Mouse (Mus musculus) kidney, adult 11 months (tissue): Measurements from ENCODE around the gene Tle4.

ENCODE experiments used
- DNase-seq: peaks from one replicate; pipeline ENCODE4 v3.0.0; 2022

The Tle4 gene

DNA sequence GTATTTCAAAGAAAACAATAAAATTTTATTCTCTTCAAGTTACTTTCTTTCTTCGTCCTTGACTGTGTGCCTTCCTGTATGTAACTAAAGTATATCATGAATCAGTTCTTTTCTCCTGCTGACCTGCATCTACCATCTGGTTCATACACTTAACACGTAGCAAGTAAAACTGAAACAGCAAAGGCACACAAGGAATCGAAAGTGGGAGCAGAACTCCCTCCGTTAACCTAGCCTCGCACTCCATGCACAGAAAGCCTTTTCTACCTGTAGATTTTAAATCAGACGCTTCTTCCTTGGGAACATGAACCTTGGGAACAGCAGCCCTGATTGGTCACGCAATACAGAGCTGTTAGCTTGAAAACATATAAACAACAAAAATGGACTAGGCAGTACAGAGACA is 78.7 kb downstream of the Tle4 start:
- DNase-seq: no peak

DNA sequence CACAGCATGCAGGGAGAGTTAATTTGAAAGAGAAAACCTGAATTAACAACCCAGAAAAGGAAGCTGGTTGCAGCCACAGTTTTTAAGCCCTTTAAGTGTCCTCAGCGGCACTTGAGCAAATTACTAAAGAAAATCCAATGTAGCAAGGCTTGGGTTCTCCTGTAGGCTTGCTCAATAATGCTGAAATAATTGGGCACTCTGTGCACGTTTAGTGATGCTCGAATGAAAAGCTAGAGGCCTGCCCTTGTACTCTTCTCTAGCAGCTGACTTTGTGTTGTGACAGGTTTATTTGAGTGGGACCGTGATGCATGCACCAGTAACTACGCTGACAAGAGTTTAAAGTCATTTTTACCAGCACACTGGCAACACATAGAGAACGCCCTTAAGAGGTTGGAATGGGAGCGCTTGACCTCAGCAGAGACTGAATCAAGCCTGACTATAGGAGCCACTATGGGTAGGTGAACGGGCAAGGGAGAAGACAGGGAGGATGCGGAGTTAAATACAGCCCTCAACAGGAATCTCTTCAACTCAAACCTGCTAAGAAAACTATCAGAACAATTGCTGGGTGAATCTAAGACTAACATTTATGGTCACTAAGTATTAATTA is 79.3 kb downstream of the Tle4 start:
- no peak for DNase-seq

DNA sequence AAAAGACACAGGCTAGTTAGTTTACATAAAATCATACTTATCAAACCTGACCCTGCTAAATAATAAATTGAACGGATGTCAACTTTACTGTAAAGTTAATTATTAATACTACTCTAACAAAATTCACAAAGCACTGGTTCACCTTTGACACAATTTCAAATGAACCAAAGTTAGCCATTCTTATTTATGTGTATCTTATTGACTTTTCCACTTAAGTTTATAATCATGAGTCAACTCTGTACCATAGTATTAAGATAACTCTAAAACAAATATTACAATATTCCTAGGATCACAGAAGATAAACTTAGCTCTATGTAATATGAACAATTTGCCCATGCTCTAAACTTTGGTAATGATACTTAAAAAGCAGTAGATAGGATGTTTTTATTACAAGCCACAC is 81.4 kb downstream of the Tle4 start:
- DNase-seq: no peak

DNA sequence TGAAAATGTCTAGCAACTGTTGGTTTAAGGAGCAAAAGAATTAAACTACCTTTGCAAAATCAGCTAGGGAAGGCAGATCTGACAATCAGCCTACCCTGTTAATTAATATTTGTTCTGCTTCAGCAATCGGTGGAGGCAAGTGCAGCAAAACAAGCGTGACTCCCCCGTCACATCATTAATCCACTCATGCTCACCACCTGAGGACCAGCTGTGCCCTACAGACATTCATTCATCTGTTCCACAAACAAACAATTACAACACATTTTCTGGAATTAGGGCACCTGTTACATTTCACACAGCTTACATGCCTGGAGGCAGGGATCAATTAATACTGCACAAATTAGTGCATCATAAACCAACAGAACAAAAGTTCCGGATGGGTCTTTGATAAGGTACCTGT is 89.0 kb downstream of the Tle4 start:
- DNase-seq: no peak

DNA sequence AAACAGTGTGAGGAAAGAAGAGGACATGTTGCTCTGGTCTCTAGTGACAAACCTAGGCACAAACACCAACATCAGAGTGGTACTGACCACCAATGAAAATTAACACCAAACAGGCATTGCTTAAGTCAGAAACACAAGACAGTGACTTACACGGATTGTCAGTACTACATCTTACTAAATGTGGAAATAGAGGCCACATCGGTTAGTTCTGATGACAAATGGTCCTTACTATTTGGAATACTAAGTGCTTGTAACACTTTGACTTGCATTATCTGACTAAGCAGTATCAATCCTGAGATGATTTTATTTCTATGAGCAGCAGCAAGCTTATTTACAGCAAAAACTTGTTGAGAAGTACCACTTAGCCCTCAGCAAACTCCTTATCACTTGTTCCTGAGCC is 89.9 kb downstream of the Tle4 start:
- DNase-seq: no peak

DNA sequence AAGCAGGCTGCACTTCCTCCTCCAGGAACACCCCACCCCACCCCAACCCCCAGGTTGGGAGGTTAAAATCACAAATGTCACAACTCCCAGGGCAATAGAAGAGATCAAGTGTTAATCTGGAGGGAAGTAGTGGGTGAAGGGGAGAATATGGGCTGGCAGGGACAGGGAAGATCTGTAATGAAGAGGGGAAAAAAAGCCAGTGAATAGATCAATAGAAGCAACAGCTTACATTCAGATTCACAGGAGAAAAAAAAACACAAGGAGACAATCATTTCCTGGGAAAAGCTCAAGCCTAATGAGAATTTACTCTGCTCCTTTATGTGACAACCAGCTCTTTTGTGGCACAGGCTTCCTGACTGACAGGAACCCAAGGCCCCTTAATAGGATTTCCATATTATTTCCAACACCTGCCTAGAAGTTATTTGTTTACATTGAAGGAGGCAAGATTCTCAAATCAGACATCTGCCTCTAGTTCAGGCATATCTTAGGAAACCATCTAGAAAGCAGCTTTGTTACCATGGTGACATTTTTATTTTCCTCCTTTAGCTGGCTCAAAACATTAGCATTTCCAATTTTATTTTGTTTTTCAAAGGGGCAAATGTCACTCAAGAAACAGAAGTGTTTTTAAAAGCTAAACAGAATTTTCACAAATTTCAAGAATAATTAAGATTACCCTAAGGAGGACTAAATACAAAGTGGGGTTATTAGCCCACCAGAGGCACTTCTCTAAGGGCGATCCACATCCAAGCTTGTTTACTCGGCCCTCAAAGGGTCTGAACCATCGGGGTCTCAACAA is 90.8 kb downstream of the Tle4 start:
- no peak for DNase-seq

DNA sequence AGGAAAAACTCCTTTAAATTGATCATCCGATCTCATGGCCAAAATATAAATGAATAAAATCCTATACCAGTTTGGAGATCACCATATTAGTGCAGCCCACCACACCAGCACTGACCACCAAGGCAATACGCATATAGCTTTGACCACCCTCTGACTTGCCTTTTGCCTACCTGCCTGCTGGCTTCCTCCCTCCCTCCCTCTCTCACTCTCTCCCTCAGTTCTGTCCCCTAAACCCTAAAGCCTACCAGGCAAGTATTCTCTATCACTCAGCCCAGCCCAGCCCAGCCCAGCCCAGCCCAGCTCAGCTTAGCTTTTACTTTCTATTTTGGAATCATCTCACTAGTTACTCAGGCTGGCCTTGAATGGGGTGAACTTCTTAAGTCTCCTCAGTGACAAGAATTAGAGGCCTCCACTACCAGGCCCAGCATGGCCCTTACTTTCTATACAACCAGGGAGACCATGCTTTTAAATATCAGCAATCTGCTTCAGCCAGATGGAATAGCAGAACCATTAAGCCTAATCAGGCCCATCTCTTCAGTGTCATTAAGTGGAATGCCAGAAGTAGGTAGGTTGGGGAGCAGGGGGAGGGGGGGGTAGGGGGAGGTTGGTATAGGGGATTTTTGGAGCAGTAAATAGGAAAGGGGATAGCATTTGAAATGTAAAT is 91.8 kb downstream of the Tle4 start:
- DNase-seq: no peak

DNA sequence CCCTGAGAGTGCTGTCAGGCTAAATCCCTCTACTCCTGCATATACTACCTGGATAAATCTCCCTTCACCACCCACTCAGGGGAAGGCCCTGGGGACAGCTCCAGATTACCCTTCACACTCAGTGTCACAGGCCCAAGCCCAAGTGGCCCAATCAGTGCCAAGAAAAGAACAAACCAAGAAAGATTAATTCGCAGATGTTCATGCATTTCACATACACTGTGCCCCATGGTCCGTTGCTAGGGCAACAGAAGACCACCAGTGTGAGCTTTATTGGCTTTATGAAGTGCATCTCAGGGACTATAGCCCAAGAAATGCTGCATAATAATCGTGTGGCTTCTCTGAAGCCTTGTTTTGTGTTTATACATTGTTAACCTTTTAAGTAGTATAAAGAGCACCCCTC is 92.5 kb downstream of the Tle4 start:
- no peak for DNase-seq

DNA sequence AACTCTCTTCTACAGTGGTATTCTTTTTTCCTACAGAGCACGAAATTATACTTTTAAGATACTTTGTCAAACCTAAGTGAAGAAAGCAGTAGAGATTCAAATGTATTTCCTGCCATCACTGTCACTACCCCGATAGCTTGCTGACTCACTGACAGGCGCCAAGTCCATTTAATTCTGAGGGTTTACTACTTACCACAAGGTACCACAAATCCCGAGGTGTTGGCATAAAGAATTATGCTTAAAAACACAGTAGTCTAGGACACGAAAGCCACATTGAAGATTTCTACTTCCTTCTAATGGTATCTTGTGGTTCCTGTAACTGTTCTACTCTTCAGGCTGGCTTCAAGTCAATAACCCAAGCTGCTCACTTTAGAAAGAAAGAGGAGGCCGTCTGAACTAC is 94.0 kb downstream of the Tle4 start:
- no peak for DNase-seq

DNA sequence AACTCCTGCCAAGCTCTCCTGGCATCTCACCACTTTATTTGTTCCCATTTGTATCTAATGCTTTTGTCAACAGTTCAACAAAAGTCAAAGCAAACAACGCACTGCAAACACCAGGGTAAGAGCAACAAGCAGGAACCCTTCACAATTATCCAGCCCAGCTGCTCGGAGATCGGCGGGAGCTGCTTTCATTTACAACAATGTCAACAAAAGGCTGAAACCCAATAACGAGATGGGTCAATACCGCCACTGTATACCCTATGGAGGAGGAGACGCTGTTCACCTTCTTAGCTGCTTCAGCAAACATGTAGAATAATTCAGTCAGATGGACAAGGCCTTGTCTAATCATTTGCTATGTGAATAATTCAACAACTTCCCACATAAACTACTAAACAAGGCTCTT is 95.6 kb downstream of the Tle4 start:
- DNase-seq: no peak

DNA sequence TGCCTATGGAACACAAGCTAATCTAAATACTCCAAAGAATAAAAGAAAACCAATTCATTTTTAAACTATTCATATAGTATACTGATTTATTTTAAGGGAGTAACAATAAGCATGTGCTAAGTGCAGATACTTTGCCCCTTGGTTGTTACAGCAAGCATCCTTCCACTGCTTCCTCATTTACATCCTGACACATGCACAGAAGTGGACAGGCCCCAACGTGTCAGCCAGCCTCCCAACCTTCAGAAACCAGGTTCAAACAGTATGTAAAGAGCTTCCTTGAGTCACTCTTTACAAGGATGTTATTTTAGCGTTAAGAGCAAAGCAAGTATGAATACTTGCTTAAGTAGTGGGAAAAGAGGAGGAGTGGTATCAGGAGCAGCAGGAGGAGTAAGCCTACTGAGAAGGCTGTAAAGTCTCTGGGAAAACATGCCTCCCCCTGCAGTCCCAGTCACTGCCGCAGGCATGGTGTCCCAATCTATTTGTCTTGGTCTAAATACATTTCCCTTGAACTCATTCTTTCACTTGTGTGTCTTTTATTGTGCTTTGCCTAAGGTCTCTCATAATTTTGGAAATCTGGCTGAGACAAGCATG is 97.9 kb downstream of the Tle4 start:
- DNase-seq: no peak

DNA sequence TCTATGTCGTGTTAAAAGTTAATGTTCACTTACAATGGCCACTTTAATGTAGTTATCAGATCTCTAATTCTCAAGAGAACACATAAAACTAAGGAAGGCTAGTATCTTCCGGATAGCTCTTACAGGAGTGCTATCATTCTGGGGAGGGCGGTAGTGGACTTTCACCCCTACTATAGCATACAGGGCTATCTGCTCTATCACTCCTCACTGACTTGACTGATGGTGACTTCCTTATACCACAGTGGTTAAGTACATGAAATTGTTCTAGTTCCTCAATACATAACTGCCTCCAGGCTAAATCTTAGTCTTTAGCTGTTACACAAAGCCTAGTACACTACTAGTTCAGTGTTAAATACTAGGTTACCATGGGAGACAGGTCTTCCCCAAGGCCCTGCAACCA is 104.8 kb downstream of the Tle4 start:
- DNase-seq: no peak

DNA sequence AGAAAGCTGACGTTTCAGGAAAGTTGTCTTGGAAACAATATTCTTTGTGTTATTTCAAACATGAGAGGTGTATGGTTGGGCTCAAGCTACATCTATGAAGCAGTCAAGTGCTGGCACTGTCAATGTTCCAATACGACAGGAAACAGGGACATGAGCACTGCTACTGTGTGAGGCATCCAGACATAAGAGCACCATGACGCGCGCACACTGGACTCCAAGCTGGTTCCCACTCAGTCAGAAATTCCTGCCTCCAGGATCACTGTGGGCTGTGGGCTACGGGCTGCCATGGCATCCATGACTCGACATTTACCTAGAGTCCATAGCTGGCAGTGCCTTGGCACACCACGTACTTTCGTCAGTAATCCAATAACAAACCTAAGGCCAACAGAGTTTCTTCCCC is 110.7 kb downstream of the Tle4 start:
- DNase-seq: no peak

DNA sequence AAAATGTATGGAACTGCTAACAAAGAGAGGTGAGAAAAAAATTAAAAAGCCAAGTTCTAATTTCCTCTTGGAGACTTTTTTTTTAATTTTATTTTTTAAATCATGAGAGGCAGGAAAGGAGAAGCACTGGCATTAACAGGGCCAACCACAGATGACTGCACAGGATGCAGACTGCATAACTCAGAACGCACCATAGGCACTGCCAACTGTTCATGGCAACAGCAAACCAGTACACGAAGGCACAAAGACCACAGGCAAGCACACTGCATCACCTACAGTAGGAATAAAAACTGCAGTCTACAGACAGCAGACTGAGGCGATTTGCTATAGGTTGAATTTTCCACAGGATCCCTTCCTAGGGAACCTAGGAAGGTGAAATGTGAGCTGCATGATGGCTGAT is 112.7 kb downstream of the Tle4 start:
- DNase-seq: no peak

DNA sequence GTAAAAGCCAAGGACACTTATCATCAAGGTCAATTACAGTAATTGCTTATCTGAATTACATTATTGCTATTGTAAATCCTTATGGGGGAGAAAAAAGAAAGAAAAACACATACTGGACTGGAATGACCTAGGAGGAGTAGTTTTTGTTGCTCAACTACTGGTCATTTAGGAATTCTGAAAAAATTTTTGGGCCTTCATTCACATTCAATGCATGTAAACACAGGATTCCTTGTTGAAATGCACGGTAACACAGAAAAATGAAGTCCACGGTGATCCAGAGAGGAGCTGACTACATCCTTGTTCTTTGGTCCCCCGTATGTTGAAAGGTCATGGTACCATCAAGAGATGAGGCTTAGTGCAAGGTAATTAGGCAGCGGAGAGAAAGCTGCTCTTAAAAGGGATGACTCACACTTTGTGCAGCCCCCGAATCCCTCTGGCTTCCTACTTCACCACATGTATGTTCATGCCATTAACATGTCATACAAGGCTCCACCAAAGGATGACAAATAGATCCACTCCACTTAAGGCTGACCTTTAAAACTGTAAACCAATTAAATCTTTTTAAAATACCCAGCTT is 115.2 kb downstream of the Tle4 start:
- no peak for DNase-seq

DNA sequence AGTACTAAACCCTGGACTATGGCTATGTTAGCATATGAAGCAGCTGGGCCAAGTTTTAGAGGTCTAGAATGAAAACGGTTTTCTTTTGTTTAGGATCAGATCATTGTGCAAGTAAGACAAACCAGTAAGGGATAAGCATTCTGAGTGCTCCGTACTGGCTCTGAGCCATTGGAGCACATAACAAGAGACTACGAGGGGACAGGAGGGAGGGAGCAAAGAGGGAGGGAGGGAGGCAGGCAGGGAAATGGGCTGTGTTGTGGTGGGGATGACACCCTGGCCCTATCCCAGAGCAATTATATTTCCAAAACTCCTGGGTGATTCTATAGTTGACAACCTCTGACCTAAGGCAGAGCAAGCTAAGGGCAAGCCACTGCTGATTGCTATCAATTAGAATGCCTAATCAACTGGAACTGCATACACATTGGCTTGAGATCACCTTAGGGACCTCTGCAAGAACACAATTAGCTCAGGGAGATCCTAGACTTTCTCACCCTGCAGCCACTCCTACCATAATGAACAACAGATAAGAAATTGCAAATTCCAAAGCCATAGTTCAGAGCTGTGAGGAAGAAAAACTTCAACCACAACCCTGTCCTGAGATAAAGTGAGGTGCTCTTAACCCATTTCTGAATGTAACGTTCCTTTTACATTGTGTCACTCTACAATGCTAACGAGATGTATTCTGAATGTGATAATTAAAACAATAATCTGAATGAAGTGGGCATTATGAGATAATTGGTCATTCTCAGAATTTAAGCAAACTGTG is 115.9 kb downstream of the Tle4 start:
- no peak for DNase-seq

DNA sequence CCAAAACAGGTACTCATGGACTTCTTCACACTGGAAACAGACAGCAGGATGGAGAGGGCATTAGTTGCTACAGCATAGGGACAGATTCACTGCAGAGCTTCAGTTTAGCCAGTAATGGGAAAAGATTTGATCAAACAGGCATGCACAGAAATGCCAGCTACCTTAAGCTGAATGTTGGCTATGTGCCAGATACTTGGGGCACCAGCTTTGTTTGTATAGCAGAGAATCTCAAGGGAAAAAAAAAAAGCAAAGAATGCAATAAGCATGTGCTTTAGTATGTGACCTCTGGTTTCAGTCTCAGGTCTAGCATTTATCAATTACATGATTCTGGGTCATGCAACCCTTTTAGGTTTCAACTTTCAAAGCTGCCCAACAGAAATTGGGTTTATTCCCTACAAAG is 118.1 kb downstream of the Tle4 start:
- DNase-seq: no peak

DNA sequence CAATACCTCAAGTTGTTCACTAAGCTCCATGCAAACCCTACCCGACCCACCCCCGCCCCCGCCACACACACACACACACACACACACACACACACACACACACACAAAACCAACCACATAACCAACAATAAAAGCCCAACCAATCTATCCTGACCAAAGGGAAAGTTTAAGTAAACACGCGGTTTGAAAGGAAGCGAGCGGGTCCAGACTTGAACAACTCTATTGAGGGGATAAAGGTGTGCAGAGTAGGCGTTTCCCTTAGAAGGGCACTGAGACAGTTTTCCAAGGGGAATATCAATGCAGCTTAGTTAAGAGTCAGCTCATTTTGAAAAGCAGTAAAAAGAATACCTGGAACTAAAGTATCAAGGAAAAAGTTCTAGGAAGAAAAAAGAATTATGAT is 128.5 kb downstream of the Tle4 start:
- no peak for DNase-seq

DNA sequence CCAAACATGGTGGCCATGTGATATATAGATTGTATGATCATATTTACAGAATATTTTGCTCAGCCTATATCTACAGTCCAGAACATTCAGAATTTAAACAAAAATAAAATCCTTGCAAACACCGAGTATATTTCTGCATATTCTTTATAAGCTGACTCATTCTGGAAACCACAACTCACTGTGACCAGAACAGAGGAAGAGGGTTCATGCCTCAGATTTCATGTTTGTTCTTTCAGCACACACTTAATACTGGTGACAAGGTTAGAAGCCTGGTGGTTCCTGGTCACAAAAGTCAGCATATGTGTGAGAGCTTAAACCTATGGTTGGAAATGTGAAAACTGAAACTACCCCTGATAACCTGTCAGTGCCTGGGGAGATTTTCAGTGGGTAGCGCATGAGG is 129.1 kb downstream of the Tle4 start:
- no peak for DNase-seq

DNA sequence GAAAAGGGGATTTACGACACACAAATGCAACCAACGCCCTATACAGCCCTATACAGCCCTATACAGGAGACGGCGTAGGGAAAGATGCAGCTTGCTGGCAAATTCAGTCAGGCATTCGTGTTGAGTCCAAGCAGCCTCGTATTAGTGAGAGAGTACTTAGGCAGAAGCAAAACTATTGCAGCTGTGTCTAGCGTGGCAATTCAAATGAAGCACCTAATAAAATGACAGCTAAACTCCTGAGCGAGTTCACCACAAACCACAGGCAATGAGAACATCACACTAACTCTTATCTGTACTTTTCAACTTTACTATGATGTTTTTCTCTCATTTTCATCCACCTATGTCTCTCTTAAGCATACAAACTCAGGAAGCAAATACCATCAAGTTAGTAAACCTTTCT is 131.8 kb downstream of the Tle4 start:
- no peak for DNase-seq

DNA sequence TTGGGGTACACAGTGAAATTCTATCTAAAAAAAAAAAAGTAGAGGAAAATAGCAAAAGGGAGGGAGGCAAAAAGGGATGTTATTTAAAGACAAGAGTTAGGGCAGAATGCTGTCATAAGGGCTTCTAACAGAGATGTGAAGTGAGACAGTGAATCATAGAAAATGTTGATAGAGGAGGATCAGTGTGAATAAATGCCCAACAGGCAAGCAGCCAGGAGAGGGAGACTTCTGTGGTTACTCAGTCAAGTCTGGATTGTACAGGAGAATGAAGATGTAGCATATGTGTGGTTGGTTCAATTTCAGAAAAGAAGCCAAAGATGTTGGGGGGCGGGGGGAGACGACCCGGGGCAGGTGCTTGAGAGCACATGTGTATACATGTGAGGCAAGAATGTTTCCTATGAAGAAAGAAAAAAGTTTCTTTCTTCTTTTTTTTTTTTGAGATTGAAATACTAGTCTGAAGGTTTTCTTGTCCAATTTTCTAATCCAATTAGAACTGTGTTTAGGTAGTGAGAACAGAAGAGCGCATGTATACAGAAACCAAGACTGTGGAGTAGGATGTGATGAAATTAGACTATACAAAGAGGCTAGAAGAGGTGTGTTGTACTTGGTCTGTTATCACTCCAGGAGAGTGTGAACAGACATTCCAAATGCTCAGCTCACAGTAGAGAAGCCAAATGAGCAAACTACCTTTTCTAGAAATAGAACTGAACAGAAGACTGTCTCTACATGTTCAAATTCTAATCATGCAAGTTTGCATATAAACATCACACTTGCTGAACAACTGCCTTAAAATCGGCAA is 134.4 kb downstream of the Tle4 start:
- no peak for DNase-seq

DNA sequence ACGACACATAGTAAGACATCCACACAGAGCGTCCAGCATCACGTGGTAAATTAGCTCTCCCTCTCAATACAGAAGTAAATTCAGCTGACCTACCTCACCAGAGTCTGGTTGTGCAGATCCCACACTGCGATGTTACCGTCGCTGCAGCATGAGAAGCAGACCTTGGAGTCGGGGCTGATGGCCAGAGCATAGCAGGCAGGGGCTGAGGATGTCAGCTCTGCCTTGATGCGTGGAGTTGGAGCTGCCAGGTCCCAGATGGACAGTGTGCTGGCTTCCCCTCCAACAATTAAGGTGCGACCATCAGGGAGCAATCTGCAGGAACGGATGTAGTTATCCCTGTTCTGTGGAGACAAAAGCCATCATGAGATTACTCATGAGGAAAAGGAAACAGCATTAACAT is 144.4 kb downstream of the Tle4 start:
- DNase-seq: no peak
